Mouse (Mus musculus) embryonic facial prominence, embryonic 11.5 days (tissue): ENCODE measurements around the gene Nudt19. TPM values are rescaled to one million over a fixed set of nuclear protein-coding genes. Genes with fewer than 3 reads are reported as not detected.
"Not testable (repeated sequence)": the region's sequence is repeated elsewhere in the genome, so short reads cannot be mapped to it uniquely, and the experiment has no call there.

Experiments used
- ATAC-seq: fragments of 200-750 bp; cut with Nextera tagmentation; replicated peaks from 2 replicates; pipeline ENCODE4 v1.8.0; 2017; ENCODE audit warnings: low read depth; ENCODE audit not compliant: insufficient number of reproducible peaks, low FRiP score, low TSS enrichment
- DNase-seq: peaks from one replicate; pipeline ENCODE4 v3.0.0-alpha.2; 2015; ENCODE audit warnings: low spot score
- H3K27ac ChIP-seq: fragments of 300-500 bp; sonication (generic); replicated peaks from 2 replicates; pipeline ENCODE4 v1.5.1; 2014; ENCODE audit warnings: mild to moderate bottlenecking, low read depth, low read length, control low read depth
- H3K27me3 ChIP-seq: fragments of 300-500 bp; sonication (generic); 2 replicates; pipeline ENCODE4 v1.6.1; 2014; ENCODE audit warnings: mild to moderate bottlenecking, low read length, moderate library complexity, mixed read lengths; ENCODE audit not compliant: control insufficient read depth, insufficient read depth
- H3K36me3 ChIP-seq: fragments of 300-500 bp; sonication (generic); replicated peaks from 2 replicates; pipeline ENCODE4 v1.6.1; 2014; ENCODE audit warnings: low read depth, mild to moderate bottlenecking, low read length, moderate library complexity, mixed read lengths; ENCODE audit not compliant: control insufficient read depth, insufficient read depth
- H3K4me1 ChIP-seq: fragments of 300-500 bp; sonication (generic); 2 replicates; pipeline ENCODE4 v1.6.1; 2014; ENCODE audit warnings: low read length, mixed read lengths; ENCODE audit not compliant: control insufficient read depth, insufficient read depth
- H3K4me2 ChIP-seq: fragments of 300-500 bp; sonication (generic); 2 replicates; pipeline ENCODE4 v1.6.1; 2014; ENCODE audit warnings: low read depth, mild to moderate bottlenecking, control low read depth, low read length, moderate library complexity
- H3K4me3 ChIP-seq: fragments of 300-500 bp; sonication (generic); 2 replicates; pipeline ENCODE4 v1.5.1; 2014; ENCODE audit warnings: low read depth, low read length, control low read depth
- H3K9ac ChIP-seq: fragments of 300-500 bp; sonication (generic); replicated peaks from 2 replicates; pipeline ENCODE4 v1.6.1; 2014; ENCODE audit warnings: mild to moderate bottlenecking, control low read depth, low read length
- H3K9me3 ChIP-seq: fragments of 300-500 bp; sonication (generic); replicated peaks from 2 replicates; pipeline ENCODE4 v1.6.1; 2016; ENCODE audit warnings: mild to moderate bottlenecking, low read length, inconsistent platforms, mixed read lengths; ENCODE audit not compliant: control insufficient read depth
- WGBS: fragments of 180-500 bp; shearing (Covaris S2); extraction: QIAGEN DNeasy Blood & Tissue Kit; methylation state at CpG from one replicate; pipeline ENCODE4 v1.1.7; 2014; 5-methylcytosine and 5-hydroxymethylcytosine counted together
- polyA plus RNA-seq: library from polyadenylated mRNA; unstranded; fragments of >200 nt; fragmentation: Nextera tagmentation; extraction: Ambion mirVana; gene quantifications from 2 replicates; pipeline ENCODE4 v1.2.1, GENCODE M21; 2014

The Nudt19 gene
- polyA plus RNA-seq, 1 experiment from 2014 or later = 49.1 TPM

GRCm38 (mm10) chr7:35583476-35584025, 27.4 kb upstream of the Nudt19 start:
- no peak for DNase-seq

GRCm38 (mm10) chr7:35582719-35583118, 26.6 kb upstream of the Nudt19 start:
- Histone ChIP-seq H3K27ac (no peak overlapping the region), H3K9ac (no peak overlapping the region), H3K4me2 (no peak overlapping the region), H3K36me3 (no peaks in the 10 kb centered on the region), H3K9me3 (no peaks in the 10 kb centered on the region), H3K4me1 (peaks cover 3% of the 10 kb centered on the region; the same call in 1 of the 2 replicates), H3K4me3 (no peak overlapping the region), H3K27me3 (peaks cover 21% of the 10 kb centered on the region)
- DNase-seq (no peak), ATAC-seq (no peak)
- WGBS = 75% methylated on average over 5 of the region's 5 CpGs

More at GRCm38 (mm10) chr7:35583476-35584025, 27.4 kb upstream of the Nudt19 start:
- Histone ChIP-seq H3K4me2 (no peak overlapping the region), H3K4me3 (no peak overlapping the region), H3K9ac (no peak overlapping the region), H3K4me1 (peaks cover 3% of the 10 kb centered on the region; the same call in 1 of the 2 replicates), H3K27me3 (peaks cover 21% of the 10 kb centered on the region), H3K36me3 (no peaks in the 10 kb centered on the region), H3K9me3 (no peaks in the 10 kb centered on the region), H3K27ac (no peak overlapping the region)
- WGBS = 7% methylated on average over 11 of the region's 11 CpGs
- no peak for ATAC-seq

GRCm38 (mm10) chr7:35579849-35580248, 23.7 kb upstream of the Nudt19 start:
- Histone ChIP-seq H3K4me2 (no peak overlapping the region), H3K36me3 (no peaks in the 10 kb centered on the region), H3K27me3 (peaks cover 18% of the 10 kb centered on the region), H3K4me3 (no peak overlapping the region), H3K9me3 (no peaks in the 10 kb centered on the region), H3K4me1 (peaks cover 3% of the 10 kb centered on the region; the same call in 1 of the 2 replicates), H3K9ac (no peak overlapping the region), H3K27ac (no peak overlapping the region)
- WGBS = 29% methylated on average over 4 of the region's 4 CpGs
- peak; percentile 72 for DNase-seq
- ATAC-seq = no peak

GRCm38 (mm10) chr7:35570883-35571282, 14.8 kb upstream of the Nudt19 start:
- DNase-seq, H3K27me3 ChIP-seq, H3K9me3 ChIP-seq, H3K27ac ChIP-seq, H3K9ac ChIP-seq, H3K36me3 ChIP-seq, ATAC-seq, H3K4me3 ChIP-seq, H3K4me1 ChIP-seq, H3K4me2 ChIP-seq: not testable (repeated sequence)
- WGBS = 22% methylated on average over 6 of the region's 6 CpGs

GRCm38 (mm10) chr7:35569724-35570123, 13.6 kb upstream of the Nudt19 start:
- not testable (repeated sequence) for H3K4me3 ChIP-seq, H3K4me1 ChIP-seq, H3K9me3 ChIP-seq, H3K27me3 ChIP-seq, H3K4me2 ChIP-seq, H3K27ac ChIP-seq, H3K9ac ChIP-seq, DNase-seq, H3K36me3 ChIP-seq, ATAC-seq
- WGBS = 90% methylated on average over 4 of the region's 4 CpGs

DNA sequence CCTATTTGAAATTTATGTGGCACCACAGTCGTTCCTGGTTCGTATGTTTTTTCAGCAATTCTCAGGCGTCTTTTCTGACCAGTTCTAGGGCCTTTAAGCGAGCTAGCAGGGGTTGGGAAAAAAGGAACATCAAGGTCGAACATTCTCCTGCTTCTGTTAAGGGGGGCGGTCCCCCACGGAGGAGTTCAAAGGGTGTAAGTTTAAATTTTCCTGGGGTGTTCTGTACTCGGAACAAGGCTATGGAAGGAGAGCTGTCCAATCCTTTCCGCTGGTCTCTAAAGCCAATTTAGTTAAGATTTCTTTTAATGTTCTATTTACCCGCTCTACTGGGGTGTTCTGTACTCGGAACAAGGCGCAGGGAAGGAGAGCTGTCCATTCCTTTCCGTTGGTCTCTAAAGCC, 9.9 kb upstream of the Nudt19 start:
- not testable (repeated sequence) for ATAC-seq, H3K27ac ChIP-seq, H3K36me3 ChIP-seq, H3K4me3 ChIP-seq, H3K9me3 ChIP-seq, H3K4me2 ChIP-seq, H3K4me1 ChIP-seq, DNase-seq, H3K27me3 ChIP-seq, H3K9ac ChIP-seq
- 78% methylated on average over 13 of the region's 13 CpGs for WGBS

DNA sequence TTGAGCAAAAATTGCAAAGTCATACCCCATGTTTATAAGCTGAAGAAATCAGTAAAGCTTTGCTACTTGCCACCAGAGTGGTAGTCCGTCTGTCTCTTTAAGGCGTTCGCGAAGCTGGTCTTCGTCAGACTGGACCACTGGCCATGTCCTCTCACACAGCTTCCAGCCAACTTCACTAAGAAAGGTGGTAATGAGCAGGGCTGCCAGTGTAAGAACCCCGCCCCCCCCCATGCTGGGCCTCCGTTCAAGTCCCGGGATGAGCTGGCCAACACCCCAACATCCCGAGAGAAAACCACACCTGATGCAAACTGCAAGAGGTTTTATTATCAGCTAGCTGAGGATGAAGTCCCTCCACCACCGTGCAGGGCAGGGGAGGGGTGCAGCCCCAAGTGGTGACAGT, 8.8 kb upstream of the Nudt19 start:
- H3K36me3 ChIP-seq = not testable (repeated sequence)

DNA sequence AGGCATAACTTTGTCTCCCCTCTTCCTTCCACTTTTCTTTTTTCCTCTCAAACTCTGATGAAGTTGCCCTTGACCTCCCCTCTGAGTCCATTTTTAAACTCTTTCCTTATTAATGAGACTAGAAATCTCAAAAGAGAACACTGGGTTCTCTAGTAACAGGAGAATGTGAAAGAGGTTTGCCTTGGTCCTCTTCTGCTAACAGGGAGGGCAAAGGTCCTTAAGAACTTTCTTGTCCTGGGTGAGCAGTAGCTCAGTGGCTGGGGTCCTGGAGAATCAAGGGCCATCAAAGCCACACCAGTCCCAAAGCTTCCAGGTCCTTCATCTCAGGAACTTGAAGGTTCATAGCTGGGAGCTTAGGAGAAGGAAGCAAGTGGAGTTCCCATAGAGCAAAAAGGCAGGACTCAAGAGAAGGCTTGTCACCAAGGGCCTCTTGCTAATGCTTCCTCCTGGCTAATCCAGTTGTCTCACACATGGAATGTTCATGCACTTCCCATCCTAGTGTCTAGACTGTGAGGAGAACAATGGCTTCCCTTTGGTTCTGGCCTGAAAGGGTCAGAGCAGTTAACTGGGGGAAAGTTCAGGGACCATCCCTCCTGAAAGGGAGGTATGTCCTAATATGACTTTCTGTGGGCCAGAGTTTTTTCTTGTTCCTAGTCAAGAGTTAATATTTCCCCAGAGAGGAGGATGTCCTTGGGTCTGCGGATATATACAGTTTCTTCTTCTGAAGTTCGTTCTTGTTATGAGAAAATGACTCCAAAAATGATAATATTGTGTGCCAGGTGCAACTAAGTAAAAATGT, 8.2 kb upstream of the Nudt19 start:
- Histone ChIP-seq H3K4me1 (no peaks in the 10 kb centered on the region), H3K27ac (no peak overlapping the region), H3K27me3 (no peaks in the 10 kb centered on the region), H3K36me3 (no peaks in the 10 kb centered on the region), H3K9me3 (no peaks in the 10 kb centered on the region), H3K4me3 (no peak overlapping the region), H3K4me2 (no peak overlapping the region), H3K9ac (no peak overlapping the region)
- ATAC-seq (no peak), DNase-seq (no peak)
- 90% methylated on average over 2 of the region's 2 CpGs for WGBS

More for the DNA sequence above, 8.8 kb upstream of the Nudt19 start:
- ATAC-seq, DNase-seq, H3K4me3 ChIP-seq, H3K4me1 ChIP-seq, H3K9ac ChIP-seq, H3K9me3 ChIP-seq, H3K27ac ChIP-seq, H3K4me2 ChIP-seq, H3K27me3 ChIP-seq: not testable (repeated sequence)
- 88% methylated on average over 10 of the region's 10 CpGs for WGBS
